Mouse (Mus musculus): Measurements from ENCODE around the gene Klhl12.

DNA sequence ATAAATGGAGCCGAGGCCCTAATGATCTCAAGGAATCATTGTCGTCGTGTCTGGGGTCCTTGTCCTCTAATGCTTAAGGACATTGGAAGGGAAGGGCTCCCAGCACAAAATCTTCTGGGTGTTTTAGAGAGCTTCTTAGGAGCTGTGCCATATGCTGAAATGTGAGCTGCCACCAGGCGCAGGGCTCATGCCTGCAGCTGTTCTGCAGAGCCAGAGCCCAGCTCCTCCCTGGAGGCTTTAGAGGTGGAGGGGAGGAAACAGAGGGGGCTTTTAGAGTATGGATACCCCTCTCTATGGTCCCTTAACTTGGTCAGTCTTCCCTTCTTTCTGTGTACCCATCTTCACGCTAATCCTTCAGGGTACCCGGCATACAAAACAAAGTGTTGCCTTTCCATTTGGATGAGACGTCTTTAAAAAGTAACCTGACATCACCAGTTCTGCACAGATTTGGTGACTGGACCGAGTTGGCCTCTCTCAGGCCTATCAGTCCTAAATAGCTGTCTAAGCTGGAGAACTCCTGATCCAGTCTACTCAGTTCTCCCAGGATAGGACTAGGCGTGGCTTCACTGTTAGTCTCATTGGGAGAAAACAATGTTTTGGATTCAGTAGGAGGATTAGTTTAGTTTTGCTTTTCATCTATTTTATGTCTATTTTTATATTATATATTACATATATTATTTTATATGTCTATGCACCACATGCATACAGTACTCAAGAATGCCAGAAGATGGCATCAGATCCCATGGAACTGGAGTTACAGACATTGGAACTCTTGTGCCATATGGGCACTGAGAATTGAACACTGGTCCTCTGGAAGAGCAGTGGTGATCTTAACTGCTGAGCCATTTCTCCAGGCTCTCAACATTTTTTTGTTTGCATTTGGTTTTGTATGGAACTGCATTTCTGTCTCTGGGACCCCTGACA lies 43.4 kb upstream of the Klhl12 start:
- TF ChIP-seq CTCF (IDR thresholded peaks at IDR 0.05; ENCODE audit: low read depth, low read length) (no peak), POLR2A (IDR thresholded peaks at IDR 0.05; ENCODE audit: borderline replicate concordance, low read depth, low read length) (no peak)
